Mouse (Mus musculus): ENCODE data around the gene Zfp956. TPM values are rescaled to one million over a fixed set of nuclear protein-coding genes. Genes with fewer than 3 reads are reported as not detected.
A peak's percentile ranks its signal among the peaks of the same experiment; 100 is the strongest.
"Not testable (repeated sequence)": the region's sequence is repeated elsewhere in the genome, so short reads cannot be mapped to it uniquely, and the experiment has no call there.

Zfp956 gene
- total RNA-seq, 2 experiments from 2014 or later = 5.2 to 7.6 TPM

DNA sequence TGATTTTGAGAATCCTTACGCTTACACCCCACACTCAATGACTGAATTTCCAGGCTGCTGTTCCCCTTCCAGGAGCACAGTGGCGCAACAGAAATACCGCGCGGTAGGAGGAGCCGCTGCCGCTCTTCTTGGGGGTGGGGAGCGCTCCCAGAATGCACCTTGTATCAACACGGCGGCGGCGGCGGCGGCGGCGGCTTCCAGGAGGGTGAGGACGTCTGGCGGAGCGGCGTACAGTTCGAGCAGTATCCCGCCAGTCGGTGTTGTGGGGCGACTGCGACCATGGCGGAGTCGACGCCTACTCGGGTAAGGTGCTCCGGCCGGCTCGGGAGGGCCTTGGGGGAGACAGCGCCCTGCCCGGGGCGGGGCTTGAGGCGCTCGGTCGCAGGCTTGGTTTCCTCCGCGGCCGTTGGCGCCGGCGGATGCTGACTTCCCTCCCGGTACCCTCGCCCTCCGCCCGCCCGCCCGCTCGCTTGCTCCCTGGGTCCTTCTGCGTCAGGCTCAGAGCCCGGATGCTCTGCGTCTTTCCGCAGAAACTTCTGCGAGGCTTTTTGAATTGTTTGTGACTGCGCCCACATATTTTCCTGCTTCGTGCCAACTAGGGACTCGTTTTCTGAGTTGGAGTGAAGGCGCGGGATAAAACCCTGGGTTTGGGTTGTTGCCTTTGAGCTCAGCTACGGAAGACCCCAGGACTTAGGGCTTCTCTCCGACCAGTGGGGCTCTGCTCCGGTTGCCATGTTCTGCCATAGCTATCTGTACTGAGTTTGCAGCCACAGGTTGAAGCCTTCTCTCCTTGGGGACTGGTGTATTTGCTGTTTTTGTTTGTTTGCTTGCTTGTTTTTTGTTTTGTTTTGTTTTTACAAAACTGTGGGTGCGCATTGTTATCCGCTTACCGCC is 32.5 kb upstream of the Zfp956 start, which contains the start of gene Zfp212:
Gene Zfp212 (plus strand): TSS at position 30 of the 894 bp plus-strand sequence.
- TF ChIP-seq CTCF (IDR thresholded peaks at IDR 0.05) = peak; percentile 69
- peak within 1 kb of the TSS; percentile 78 for H3K4me3 ChIP-seq
- H3K27ac ChIP-seq = peak within 1 kb of the TSS; percentile 98
- peak; percentile 91 for DNase-seq
- intact Hi-C loops (cut with DNase I) = no loop called here

DNA sequence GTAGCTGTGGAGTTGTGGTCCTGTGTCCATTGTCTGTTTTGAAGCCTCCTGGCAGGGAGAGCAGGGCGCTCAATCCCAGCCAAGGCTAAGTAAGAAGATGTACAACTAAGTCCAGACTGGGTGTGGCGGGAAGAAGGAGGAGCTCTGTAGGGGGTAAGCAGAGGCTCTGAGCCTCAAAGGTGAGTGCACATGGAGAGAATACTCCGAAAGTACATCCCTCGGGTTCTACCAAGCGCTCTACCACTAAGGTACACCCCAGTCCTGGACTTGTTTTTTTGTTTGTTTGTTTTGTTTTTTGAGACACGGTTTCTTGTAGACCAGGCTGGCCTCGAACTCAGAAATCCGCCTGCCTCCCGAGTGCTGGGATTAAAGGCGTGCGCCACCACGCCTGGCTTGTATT is 10.7 kb upstream of the Zfp956 start:
- Histone ChIP-seq H3K27ac (peak overlapping the region; percentile 75), H3K4me3 (peak overlapping the region; percentile 71)
- no peak for TF ChIP-seq CTCF (IDR thresholded peaks at IDR 0.05)
- DNase-seq = no peak
- intact Hi-C loops (cut with DNase I) = no loop called here

- intact Hi-C loops (cut with DNase I) = no loop called here
- DNase-seq = peak; percentile 89
- Histone ChIP-seq H3K4me3 (peak overlapping the region; percentile 71), H3K27ac (peak overlapping the region; percentile 75)
- TF ChIP-seq CTCF (IDR thresholded peaks at IDR 0.05) = peak; percentile 76
Measured at GRCm38 (mm10) chr6:47943021-47943691, 10.0 kb upstream of the Zfp956 start.

GRCm38 (mm10) chr6:47943721-47944120 is 9.5 kb upstream of the Zfp956 start:
- Histone ChIP-seq H3K27ac (no peak overlapping the region), H3K4me3 (peak overlapping the region; percentile 71)
- TF ChIP-seq CTCF (IDR thresholded peaks at IDR 0.05) = no peak
- intact Hi-C loops (cut with DNase I) = no loop called here
- DNase-seq = no peak

DNA sequence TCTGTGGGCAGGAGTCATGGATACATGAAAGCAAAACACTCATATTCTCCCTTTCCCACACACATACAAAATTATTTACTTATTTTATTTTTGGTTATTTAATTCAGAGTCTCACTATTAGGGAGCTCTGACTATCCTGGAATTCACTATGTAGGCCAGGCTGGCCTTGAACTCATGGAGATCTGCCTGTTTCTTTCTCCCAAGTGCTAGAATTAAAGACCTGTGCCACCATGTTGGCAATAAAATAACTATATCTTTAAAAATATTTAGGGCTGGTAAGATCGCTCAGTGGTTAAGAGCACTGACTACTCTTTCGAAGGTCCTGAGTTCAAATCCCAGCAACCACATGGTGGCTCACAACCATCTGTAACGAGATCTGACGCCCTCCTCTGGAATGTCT is 5.8 kb upstream of the Zfp956 start:
- DNase-seq = no peak
- no peak overlapping the region for H3K27ac ChIP-seq
- TF ChIP-seq CTCF (IDR thresholded peaks at IDR 0.05) = no peak
- no peak overlapping the region for H3K4me3 ChIP-seq
- intact Hi-C loops (cut with DNase I) = no loop called here

DNA sequence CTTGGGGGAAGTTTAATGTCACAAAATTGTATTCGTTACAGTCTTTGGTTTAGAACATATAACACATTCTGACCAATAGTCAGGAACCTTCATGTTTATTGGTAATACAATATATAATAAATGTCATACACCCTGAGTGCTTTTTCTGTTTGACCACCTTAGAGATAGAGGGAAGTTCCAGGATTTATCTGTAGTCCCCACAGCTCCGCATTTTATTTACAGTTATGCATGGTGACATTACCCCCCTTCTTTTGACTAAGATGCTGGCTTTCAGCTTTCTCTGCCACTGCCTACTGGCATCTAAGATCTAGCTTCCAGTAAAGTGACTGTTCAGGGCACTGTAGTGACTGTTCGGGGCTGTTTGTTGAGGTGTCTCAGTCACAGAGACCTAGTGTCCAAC is 1.2 kb downstream of the Zfp956 start:
- intact Hi-C loops (cut with DNase I) = no loop called here
- no peak for TF ChIP-seq CTCF (IDR thresholded peaks at IDR 0.05)
- Histone ChIP-seq H3K27ac (peak overlapping the region; percentile 88; the same call in 1 of the 2 replicates), H3K4me3 (peak overlapping the region; percentile 94)
- no peak for DNase-seq

DNA sequence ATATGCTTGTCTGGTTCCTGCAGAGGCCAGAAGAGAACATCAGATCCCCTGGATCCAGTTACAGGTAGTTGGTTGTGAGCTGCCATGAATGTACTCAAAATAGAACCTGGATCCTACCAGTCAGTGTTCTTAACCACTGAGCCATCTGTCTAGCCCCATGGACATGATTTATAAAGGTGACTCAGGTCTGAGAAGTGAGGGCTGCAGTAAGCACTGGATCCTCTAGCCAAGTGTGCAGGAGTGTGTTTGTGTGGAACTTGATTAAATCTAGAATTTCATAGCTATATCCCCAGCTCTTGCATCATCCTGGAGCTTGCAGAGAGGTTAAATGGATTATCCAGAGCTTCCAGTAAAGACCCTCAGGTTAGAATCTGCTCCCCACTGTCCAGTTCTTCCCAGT is 4.6 kb downstream of the Zfp956 start:
- intact Hi-C loops (cut with DNase I) = no loop called here
- Histone ChIP-seq H3K4me3 (no peak overlapping the region), H3K27ac (peak overlapping the region; percentile 79)
- TF ChIP-seq CTCF (IDR thresholded peaks at IDR 0.05) = no peak
- DNase-seq = no peak

- TF ChIP-seq CTCF (IDR thresholded peaks at IDR 0.05) = no peak
- intact Hi-C loops (cut with DNase I) = no loop called here
- Histone ChIP-seq H3K4me3 (no peak overlapping the region), H3K27ac (no peak overlapping the region)
- DNase-seq = no peak
Measured at GRCm38 (mm10) chr6:47960685-47961421, 7.7 kb downstream of the Zfp956 start.

- H3K27ac ChIP-seq = no peak overlapping the region
- DNase-seq = no peak
- H3K4me3 ChIP-seq = no peak overlapping the region
- intact Hi-C loops (cut with DNase I) = no loop called here
- TF ChIP-seq CTCF (IDR thresholded peaks at IDR 0.05) = no peak
Measured at GRCm38 (mm10) chr6:47963051-47963450, 9.9 kb downstream of the Zfp956 start.

GRCm38 (mm10) chr6:47968166-47968565 is 15.0 kb downstream of the Zfp956 start:
- H3K4me3 ChIP-seq; DNase-seq; H3K27ac ChIP-seq; intact Hi-C loops (cut with DNase I): not testable (repeated sequence)

DNA sequence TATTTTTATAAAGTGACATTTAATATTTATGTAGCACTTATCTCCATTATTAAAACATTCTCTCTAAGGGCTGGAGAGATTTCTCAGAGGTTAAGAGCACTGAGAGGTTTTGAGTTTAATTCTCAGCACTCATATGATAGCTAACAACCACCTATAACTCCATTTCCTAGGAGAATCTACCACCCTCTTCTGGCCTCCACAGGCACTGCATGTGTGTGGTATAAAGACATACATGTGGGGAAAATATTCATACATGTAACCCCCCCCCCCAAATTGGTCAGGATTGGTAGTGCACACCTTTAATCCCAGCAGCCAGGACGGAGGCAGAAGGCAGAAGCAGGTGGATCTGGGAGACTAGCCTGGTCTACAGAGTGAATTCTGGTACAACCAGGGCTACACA is 21.4 kb downstream of the Zfp956 start:
- Histone ChIP-seq H3K4me3 (no peak overlapping the region), H3K27ac (no peak overlapping the region)
- TF ChIP-seq CTCF (IDR thresholded peaks at IDR 0.05) = peak; percentile 22; the same call in 1 of the 2 replicates
- DNase-seq = no peak
- intact Hi-C loops (cut with DNase I) = no loop called here

- intact Hi-C loops (cut with DNase I) = no loop called here
- TF ChIP-seq CTCF (IDR thresholded peaks at IDR 0.05) = peak; percentile 67
- Histone ChIP-seq H3K27ac (peak overlapping the region; percentile 63; the same call in 1 of the 2 replicates), H3K4me3 (no peak overlapping the region)
- peak; percentile 79 for DNase-seq
Measured at GRCm38 (mm10) chr6:47978897-47979368, 25.7 kb downstream of the Zfp956 start.
